Mouse (Mus musculus) inflammation-experienced regulatory T-cells, adult 6 months (primary cell): ENCODE data around the gene Tgm6. TPM values are rescaled to one million over a fixed set of nuclear protein-coding genes. Genes with fewer than 3 reads are reported as not detected.

Source experiments
- ATAC-seq: one replicate; pipeline ENCODE4 v1.8.0; 2017
- polyA plus RNA-seq, 3 experiments: library from polyadenylated mRNA; unstranded; fragments of 100-300 nt; shearing (Covaris generic); gene quantifications; one replicate each; pipeline ENCODE4 v1.2.1; 2017

The Tgm6 gene
- polyA plus RNA-seq, 3 experiments from 2014 or later: not detected

- peak; percentile 85 for ATAC-seq
Measured at GRCm38 (mm10) chr2:130178706-130179506, 66.7 kb downstream of the Tgm6 start, which contains the start of gene Snrpb. Gene Snrpb, minus strand, starts transcription at chr2:130179403.

DNA sequence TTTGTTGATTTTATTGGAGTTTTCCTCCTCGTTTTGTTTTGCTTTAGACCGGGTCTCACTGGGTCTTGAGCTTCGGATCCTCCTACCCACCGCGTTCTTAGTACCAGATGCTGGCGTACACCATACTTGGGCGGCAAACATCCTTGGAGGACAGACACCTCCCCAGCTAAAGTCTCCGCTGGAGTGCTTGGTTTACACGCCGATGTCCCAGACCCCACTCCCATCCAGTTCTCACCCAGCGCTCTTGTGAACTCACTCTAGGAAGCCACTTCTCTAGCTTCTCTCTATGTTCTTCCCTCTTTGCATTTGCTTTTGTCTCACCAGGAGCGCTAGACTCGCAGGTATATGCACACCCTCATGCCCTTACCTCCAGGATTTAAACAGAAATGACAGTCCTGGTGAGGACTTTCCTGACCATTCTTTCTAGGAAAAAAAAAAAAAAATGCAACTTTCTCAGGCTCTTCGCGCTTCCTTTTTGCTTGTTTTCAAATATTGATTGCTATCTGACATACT, 67.3 kb downstream of the Tgm6 start:
- peak; percentile 55 for ATAC-seq

DNA sequence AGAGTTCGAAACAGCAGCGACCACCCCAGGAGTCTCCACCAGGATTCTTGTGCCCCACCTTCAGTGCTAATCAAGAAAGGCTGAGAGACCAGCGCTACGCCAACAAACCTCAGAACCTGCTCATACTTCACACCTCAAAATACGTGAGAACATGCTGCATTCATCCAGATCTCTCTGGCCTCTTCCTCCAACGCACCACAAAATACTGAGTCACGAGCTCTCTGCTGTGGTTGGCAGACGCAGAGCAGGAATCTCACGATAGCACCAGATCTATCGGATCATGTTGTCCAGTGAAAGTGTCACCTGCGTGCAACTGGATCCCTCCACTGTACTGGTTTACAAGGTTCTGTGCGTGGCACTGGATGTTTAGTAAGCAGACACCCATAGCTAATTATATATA, 76.2 kb downstream of the Tgm6 start:
- ATAC-seq: no peak

GRCm38 (mm10) chr2:130194894-130195293, 82.7 kb downstream of the Tgm6 start, which contains the start of gene Tmc2:
Gene Tmc2, plus strand, starts transcription at chr2:130195194.
- ATAC-seq: no peak

DNA sequence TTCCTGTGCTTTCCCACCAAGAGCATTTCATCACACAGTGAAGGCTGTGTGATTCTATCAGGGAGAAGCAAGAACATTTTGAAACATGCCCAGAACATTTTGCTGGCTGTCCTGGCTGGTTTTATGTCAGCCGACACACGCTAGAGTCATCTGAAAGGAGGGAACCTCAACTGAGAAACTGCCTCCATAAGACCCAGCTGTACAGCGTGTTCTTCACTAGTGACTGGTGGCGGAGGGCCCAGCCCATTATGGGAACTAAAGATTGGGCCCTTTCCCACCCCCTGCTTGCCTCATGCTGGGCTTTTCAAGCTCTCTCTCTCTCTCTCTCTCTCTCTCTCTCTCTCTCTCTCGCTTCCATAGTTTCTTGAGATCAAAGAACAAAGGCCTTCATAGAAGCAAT, 88.7 kb downstream of the Tgm6 start:
- ATAC-seq: no peak

Other genes starting within 250 kb of the Tgm6 start
- not detected for gene Tgm3, start 100.1 kb upstream of the Tgm6 start, polyA plus RNA-seq
- 100 to 1,000 TPM; 297 to 418 (median 316) TPM for gene Snrpb, start 67.0 kb downstream of the Tgm6 start, polyA plus RNA-seq
- not detected for gene Tmc2, start 82.8 kb downstream of the Tgm6 start, polyA plus RNA-seq
- gene Nop56, start 162.0 kb downstream of the Tgm6 start, polyA plus RNA-seq: 100 to 1,000 TPM; 278 to 380 (median 357) TPM
- gene Idh3b, start 172.1 kb downstream of the Tgm6 start, polyA plus RNA-seq: 100 to 1,000 TPM; 147 to 175 (median 150) TPM
- not detected for gene Ebf4, start 182.8 kb downstream of the Tgm6 start, polyA plus RNA-seq